Mouse (Mus musculus): ENCODE results near the gene Hist1h3d.

- TF ChIP-seq CTCF (IDR thresholded peaks at IDR 0.05; ENCODE audit: low read depth, low read length), result no peak
- TF ChIP-seq TAL1 (conservative IDR thresholded peaks at IDR 0.05; ENCODE audit: low read depth, low read length), result no peak
- TF ChIP-seq POLR2AphosphoS5 (IDR thresholded peaks at IDR 0.05; ENCODE audit: insufficient replicate concordance, low read depth, low read length), result peak; percentile 97; the same call in 1 of the 2 replicates
Measured at GRCm38 (mm10) chr13:23536076-23536822, 39.3 kb upstream of the Hist1h3d start.
